Mouse (Mus musculus): ENCODE measurements at regions not wholly inside any gene's neighbourhood (a gene's known extent, or its start where the extent isn't known, plus 50 kb on each side); places are given as distances from the start of the nearest gene placed in this dataset.

- Histone ChIP-seq H3K4me1 (ENCODE audit: control insufficient read depth, low read depth, low read length) (no peaks in the 10 kb centered on the region), H3K36me3 (ENCODE audit: control insufficient read depth, insufficient read depth) (no peaks in the 10 kb centered on the region), H3K4me2 (ENCODE audit: low read depth, low read length) (no peak overlapping the region), H3K9ac (ENCODE audit: low read depth, low read length) (no peak overlapping the region), H3K9me3 (replicated peaks; ENCODE audit: control insufficient read depth, low read length) (no peaks in the 10 kb centered on the region), H3K4me3 (ENCODE audit: low read depth, low read length) (no peak overlapping the region), H3K27ac (ENCODE audit: low read length) (no peak overlapping the region), H3K27me3 (ENCODE audit: control insufficient read depth, insufficient read depth, low read depth, low read length) (no peaks in the 10 kb centered on the region)
- 62% methylated on average over 10 of the region's 10 CpGs for WGBS (ENCODE audit: insufficient replicate concordance)
- ATAC-seq (ENCODE audit: low read depth) = no peak
Measured at GRCm38 (mm10) chr10:111558675-111559340, 52.7 kb downstream of the Phlda1 start.

DNA sequence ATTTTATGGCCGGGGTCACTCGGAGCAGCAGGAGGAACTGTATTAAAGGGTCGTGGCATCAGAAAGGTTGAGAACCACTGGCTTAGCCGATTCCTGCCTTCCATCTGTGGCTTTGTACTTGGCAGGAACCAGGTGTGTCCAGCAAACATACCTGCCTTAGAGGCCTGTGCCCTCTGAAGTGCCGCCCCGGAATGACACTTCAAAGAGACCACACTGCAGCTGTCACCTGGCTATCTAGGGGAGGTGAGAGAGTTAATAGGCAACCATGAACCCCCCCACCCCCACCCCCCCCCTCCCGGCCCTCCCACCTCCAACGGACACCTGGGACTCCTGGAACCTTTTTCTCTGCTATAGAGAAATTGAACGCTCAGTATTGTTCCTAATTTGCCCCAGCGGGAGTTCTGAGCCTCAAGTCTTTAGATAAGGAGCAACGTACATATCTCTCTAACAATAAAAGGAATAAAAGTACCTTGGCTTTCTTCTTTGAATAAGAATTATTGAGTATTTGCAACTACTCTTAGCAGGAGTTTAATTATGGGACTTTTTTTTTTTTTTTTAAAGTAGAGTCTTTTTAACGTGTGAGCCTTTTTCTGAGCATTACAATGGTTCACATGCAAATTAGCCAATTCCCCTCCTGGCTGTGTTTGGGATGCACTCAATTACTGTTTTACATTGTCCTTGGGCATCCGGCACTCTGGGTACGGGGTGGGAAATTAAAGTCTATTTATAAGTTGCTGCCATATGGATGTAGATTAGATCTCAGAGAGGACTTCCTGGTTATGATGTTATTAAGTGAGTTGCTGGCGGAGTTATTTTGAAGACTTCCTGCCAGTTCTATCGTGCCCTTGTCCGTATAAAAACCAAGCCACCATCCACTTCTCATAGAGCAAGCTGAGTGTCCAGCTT lies 53.5 kb downstream of the Phlda1 start:
- Histone ChIP-seq H3K4me3 (ENCODE audit: low read depth, low read length) (no peak overlapping the region), H3K27ac (ENCODE audit: low read length) (no peak overlapping the region), H3K36me3 (ENCODE audit: control insufficient read depth, insufficient read depth) (no peaks in the 10 kb centered on the region), H3K4me1 (ENCODE audit: control insufficient read depth, low read depth, low read length) (no peaks in the 10 kb centered on the region; the same call in 1 of the 2 replicates), H3K9ac (ENCODE audit: low read depth, low read length) (no peak overlapping the region), H3K4me2 (ENCODE audit: low read depth, low read length) (no peak overlapping the region), H3K9me3 (replicated peaks; ENCODE audit: control insufficient read depth, low read length) (no peaks in the 10 kb centered on the region), H3K27me3 (ENCODE audit: control insufficient read depth, insufficient read depth, low read depth, low read length) (no peaks in the 10 kb centered on the region)
- no peak for ATAC-seq (ENCODE audit: low read depth)
- WGBS (ENCODE audit: insufficient replicate concordance) = 43% methylated on average over 17 of the region's 17 CpGs

DNA sequence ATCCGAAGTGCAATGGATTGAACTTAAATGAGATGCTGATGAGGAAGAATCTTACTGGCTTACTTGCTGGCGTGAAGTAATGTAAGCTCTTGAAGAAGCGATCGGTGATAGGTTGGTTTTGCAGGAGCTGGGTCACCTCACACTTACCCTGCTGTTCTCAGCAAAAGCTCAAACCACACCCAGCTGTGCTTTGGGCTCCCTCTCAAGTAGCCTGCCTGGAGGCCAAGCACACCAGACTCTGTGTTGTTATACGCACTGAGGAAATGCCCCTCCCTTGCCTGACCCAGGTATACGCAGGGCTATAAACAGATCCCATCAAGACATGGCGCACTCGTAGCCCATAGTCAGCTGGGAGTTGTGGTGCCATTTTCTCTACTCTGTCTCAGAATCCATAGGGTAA lies 56.5 kb downstream of the Phlda1 start:
- Histone ChIP-seq H3K4me1 (ENCODE audit: control insufficient read depth, low read depth, low read length) (no peaks in the 10 kb centered on the region; the same call in 1 of the 2 replicates), H3K4me2 (ENCODE audit: low read depth, low read length) (no peak overlapping the region), H3K9ac (ENCODE audit: low read depth, low read length) (no peak overlapping the region), H3K36me3 (ENCODE audit: control insufficient read depth, insufficient read depth) (no peaks in the 10 kb centered on the region), H3K27ac (ENCODE audit: low read length) (no peak overlapping the region), H3K4me3 (ENCODE audit: low read depth, low read length) (no peak overlapping the region), H3K27me3 (ENCODE audit: control insufficient read depth, insufficient read depth, low read depth, low read length) (no peaks in the 10 kb centered on the region), H3K9me3 (replicated peaks; ENCODE audit: control insufficient read depth, low read length) (no peaks in the 10 kb centered on the region)
- ATAC-seq (ENCODE audit: low read depth) = no peak
- WGBS (ENCODE audit: insufficient replicate concordance) = 73% methylated on average over 8 of the region's 8 CpGs

DNA sequence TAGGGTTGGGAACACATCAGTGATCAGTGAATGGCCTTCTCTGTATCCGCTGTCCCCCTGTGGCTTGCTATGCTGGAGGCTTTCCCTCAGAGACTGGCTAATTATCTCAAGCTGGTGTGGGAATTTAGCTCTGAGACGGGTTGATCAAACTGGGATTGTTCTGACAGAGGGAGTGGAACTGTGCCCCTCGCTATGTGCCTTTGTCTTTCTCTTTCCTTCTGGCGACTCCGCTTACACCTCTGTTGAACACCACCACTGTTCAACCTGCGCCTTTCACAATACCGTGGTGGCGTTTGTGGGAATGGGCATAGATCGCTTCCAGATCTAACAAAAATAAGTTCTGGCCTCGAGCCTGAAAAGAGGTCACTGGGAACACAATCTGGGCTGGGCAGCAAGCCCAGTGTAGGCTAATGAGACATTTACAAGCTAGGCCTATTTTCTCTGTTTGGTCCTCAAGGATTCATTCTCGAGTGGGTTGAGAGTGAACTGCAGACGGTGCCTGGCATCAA lies 60.8 kb downstream of the Phlda1 start:
- Histone ChIP-seq H3K9me3 (replicated peaks; ENCODE audit: control insufficient read depth, low read length) (no peaks in the 10 kb centered on the region), H3K36me3 (ENCODE audit: control insufficient read depth, insufficient read depth) (no peaks in the 10 kb centered on the region), H3K27me3 (ENCODE audit: control insufficient read depth, insufficient read depth, low read depth, low read length) (no peaks in the 10 kb centered on the region), H3K4me3 (ENCODE audit: low read depth, low read length) (no peak overlapping the region), H3K9ac (ENCODE audit: low read depth, low read length) (no peak overlapping the region), H3K27ac (ENCODE audit: low read length) (no peak overlapping the region), H3K4me2 (ENCODE audit: low read depth, low read length) (no peak overlapping the region), H3K4me1 (ENCODE audit: control insufficient read depth, low read depth, low read length) (no peaks in the 10 kb centered on the region; the same call in 1 of the 2 replicates)
- 74% methylated on average over 12 of the region's 12 CpGs for WGBS (ENCODE audit: insufficient replicate concordance)
- ATAC-seq (ENCODE audit: low read depth) = 0 out of 2 replicates have a peak, but pooled peaks have one; percentile 21

- no peak overlapping the region for H3K27ac ChIP-seq (ENCODE audit: low read length)
- no peak for ATAC-seq (ENCODE audit: low read depth)
- 46% methylated on average over 7 of the region's 7 CpGs for WGBS (ENCODE audit: insufficient replicate concordance)
Measured at GRCm38 (mm10) chr10:111570501-111571258, 64.6 kb downstream of the Phlda1 start.

DNA sequence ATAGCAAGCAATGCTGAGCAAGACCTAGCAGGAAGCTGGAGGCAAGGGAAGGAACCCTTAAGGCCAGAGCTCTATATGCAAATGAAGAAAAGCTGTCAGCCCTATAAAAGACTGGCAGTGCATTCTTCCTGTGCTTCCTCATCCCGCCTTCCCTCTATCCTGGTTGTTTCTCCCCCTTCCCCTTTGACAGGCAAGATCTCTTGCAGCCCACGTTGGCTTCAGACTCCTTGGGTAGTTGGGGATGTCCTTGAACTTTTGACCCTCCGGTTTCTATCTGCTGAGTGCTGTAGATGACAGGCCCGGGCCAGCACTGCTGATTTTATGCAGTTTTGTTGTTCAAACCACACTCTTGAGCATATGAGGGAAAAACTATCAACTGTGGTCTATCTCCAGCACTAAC lies 68.1 kb downstream of the Phlda1 start:
- no peak for ATAC-seq (ENCODE audit: low read depth)
- no peak overlapping the region for H3K27ac ChIP-seq (ENCODE audit: low read length)
- H3K4me1 ChIP-seq (ENCODE audit: control insufficient read depth, low read depth, low read length) = peaks cover 11% of the 10 kb centered on the region
- H3K4me3 ChIP-seq (ENCODE audit: low read depth, low read length) = no peak overlapping the region
- no peak overlapping the region for H3K9ac ChIP-seq (ENCODE audit: low read depth, low read length)
- no peaks in the 10 kb centered on the region for H3K36me3 ChIP-seq (ENCODE audit: control insufficient read depth, insufficient read depth)
- H3K27me3 ChIP-seq (ENCODE audit: control insufficient read depth, insufficient read depth, low read depth, low read length) = no peaks in the 10 kb centered on the region
- H3K9me3 ChIP-seq (replicated peaks; ENCODE audit: control insufficient read depth, low read length) = no peaks in the 10 kb centered on the region
- 46% methylated on average over 4 of the region's 4 CpGs for WGBS (ENCODE audit: insufficient replicate concordance)
- H3K4me2 ChIP-seq (ENCODE audit: low read depth, low read length) = no peak overlapping the region

More at GRCm38 (mm10) chr10:111570501-111571258, 64.6 kb downstream of the Phlda1 start:
- Histone ChIP-seq H3K4me1 (ENCODE audit: control insufficient read depth, low read depth, low read length) (peaks cover 3% of the 10 kb centered on the region), H3K36me3 (ENCODE audit: control insufficient read depth, insufficient read depth) (no peaks in the 10 kb centered on the region), H3K4me2 (ENCODE audit: low read depth, low read length) (no peak overlapping the region), H3K27me3 (ENCODE audit: control insufficient read depth, insufficient read depth, low read depth, low read length) (no peaks in the 10 kb centered on the region), H3K9me3 (replicated peaks; ENCODE audit: control insufficient read depth, low read length) (no peaks in the 10 kb centered on the region), H3K9ac (ENCODE audit: low read depth, low read length) (no peak overlapping the region), H3K4me3 (ENCODE audit: low read depth, low read length) (no peak overlapping the region)

DNA sequence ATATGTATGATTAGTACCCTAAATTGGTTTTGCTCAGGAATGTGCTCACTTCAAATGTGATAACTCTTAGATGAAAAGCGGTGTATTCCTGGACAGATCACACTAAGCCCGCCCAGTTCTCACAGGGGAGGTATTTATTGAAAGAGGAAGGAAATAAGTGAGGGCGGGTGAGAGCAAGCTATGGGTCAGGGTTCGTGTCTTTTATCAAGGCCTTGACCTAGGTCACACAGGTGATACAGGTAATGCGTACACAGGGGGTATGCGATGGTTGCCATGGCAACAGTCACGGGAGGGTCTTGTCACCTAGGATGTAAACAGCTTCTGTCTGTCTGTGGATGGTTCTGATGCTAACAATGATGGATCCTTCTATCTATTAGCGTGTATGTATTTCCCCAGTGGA lies 68.7 kb downstream of the Phlda1 start:
- 48% methylated on average over 8 of the region's 8 CpGs for WGBS (ENCODE audit: insufficient replicate concordance)
- Histone ChIP-seq H3K36me3 (ENCODE audit: control insufficient read depth, insufficient read depth) (no peaks in the 10 kb centered on the region), H3K27ac (ENCODE audit: low read length) (no peak overlapping the region), H3K9ac (ENCODE audit: low read depth, low read length) (no peak overlapping the region), H3K27me3 (ENCODE audit: control insufficient read depth, insufficient read depth, low read depth, low read length) (no peaks in the 10 kb centered on the region), H3K4me2 (ENCODE audit: low read depth, low read length) (no peak overlapping the region), H3K9me3 (replicated peaks; ENCODE audit: control insufficient read depth, low read length) (no peaks in the 10 kb centered on the region), H3K4me1 (ENCODE audit: control insufficient read depth, low read depth, low read length) (peaks cover 14% of the 10 kb centered on the region), H3K4me3 (ENCODE audit: low read depth, low read length) (no peak overlapping the region)
- no peak for ATAC-seq (ENCODE audit: low read depth)

GRCm38 (mm10) chr10:111575256-111575655 lies 69.2 kb downstream of the Phlda1 start:
- Histone ChIP-seq H3K4me3 (ENCODE audit: low read depth, low read length) (no peak overlapping the region), H3K27ac (ENCODE audit: low read length) (no peak overlapping the region), H3K27me3 (ENCODE audit: control insufficient read depth, insufficient read depth, low read depth, low read length) (no peaks in the 10 kb centered on the region), H3K4me1 (ENCODE audit: control insufficient read depth, low read depth, low read length) (peaks cover 17% of the 10 kb centered on the region), H3K36me3 (ENCODE audit: control insufficient read depth, insufficient read depth) (no peaks in the 10 kb centered on the region), H3K4me2 (ENCODE audit: low read depth, low read length) (no peak overlapping the region), H3K9me3 (replicated peaks; ENCODE audit: control insufficient read depth, low read length) (no peaks in the 10 kb centered on the region), H3K9ac (ENCODE audit: low read depth, low read length) (no peak overlapping the region)
- 61% methylated on average over 5 of the region's 5 CpGs for WGBS (ENCODE audit: insufficient replicate concordance)
- ATAC-seq (ENCODE audit: low read depth) = no peak

Data from liver, embryonic 16.5 days (tissue).